Mouse (Mus musculus) v-Abl transformed pro-B cells (cell line): ENCODE results near the gene Brd2.

Experiments
- in situ Hi-C, 2 experiments: fragments of 400-800 bp; cut with MboI; formaldehyde crosslinking; loops; one replicate each; pipeline ENCODE4 v1.15.1; 2025; ENCODE audit not compliant: unreplicated experiment in 2 of 2

Gene Brd2

DNA sequence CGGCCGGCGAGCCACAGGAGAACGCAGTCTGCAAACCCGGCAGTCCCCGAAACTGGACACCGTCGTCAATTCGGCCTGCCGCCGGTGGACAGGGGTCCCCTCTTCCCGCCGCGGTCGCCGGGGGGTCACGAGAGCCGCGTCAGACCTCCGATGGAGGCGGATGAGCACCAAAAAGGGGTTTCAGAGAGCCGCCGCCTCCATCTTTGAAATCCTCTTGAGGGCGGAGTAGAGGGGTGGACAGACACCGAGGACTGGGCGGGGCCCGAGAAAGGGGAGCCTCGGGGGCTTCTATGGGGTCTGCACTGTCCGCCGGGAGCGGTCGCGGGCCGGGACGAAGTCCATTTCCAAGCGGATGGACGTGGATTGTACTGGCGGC lies 3.6 kb downstream of the Brd2 start:
- in situ Hi-C loops = no loop called here

DNA sequence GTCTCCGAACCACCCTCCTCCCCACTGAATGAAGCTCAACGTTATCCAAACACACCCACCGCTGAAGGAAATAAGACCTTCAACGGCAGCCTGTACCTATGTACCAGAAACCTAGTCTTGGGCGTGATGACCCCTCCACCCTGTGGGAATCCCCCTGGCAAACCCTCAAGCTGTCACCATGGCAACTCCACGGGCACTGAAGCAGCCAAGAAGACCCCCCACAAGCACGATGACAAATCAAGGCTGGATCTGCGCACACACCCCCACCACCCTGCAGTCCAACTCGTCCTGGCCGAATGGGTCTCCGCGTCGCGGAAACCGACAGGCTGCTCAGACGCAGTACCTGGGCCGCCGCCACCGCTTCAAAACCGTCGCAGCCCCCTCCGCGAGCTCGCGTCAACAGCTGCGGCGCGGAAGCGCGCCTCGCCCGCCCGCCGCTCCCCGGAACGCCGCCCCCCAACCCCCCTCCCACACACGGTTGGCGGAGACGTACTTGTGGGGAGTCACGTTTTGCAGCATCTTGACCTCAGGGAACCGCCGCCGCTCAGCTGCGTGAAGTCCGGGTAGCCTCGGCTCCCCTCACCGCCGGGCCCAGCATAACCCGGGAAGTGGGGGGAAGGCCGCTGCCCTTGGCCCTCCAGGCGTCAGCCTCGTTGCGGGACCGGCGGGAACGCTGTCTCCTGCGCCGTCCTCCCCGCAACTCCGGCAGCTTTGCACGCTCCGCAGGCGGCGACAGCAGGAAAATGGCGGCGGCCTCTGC lies 4.1 kb downstream of the Brd2 start:
- in situ Hi-C loops = no loop called here

DNA sequence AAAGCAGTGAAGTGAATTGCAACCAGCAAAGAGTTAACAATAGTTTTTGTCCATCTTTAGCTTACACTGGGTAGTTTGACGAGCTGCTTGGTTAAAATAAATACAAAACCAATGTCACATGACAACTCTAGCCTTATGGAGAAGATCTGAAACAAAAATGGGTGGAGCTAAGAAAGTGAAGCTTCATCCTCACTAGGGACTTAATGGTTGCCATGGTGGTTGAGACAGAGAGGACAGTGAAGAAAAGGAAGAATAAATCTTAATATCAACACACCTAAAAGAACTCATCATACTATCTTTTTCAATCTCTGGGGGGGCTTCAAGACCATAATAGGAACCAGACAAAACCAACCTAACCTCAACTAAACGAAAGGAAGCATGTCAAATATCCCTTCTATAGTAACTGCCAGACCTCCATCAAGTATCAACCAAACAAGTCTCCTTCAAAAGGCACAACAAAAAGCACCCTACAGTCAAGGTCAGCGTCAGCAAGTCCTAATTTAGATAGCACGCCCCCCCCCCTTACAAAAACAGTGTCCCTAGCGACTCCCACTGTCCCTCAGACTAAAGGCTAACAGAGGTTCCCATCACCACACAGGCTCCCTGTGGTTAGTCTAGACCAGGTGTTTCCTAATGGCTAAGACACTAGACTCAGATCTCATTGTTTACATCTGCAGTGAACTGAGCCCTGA lies 4.9 kb downstream of the Brd2 start:
- in situ Hi-C loops = no loop called here

DNA sequence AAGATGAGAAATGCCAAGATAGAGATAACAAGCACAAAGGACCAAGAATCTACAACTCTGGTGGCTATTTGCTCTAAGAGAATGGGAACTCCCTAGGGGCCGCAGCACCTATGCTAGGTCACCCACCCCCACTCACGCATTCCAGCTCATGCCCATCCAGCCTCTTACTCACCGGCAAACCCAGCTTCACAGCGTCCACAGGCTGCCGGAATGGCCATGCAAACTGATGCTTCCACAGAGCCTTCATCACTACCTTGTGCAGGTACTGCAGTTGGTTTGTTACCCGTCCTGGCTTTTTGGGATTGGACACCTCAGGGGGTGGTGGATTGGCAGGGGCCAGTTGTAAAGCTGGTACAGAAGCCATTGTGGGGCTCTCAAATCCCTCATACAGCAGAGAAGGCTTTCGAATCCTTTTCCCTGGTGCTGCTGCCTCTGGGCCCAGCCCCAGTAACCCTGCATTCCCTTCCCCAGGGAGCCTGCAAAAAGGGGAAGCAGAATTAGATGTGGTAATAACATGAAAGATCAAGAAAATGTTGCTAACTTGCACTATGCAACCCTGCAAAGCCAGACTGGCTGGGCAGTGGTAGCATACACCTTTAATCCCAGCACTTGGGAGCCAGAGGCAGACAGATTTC lies 5.6 kb downstream of the Brd2 start:
- in situ Hi-C loops = no loop called here

DNA sequence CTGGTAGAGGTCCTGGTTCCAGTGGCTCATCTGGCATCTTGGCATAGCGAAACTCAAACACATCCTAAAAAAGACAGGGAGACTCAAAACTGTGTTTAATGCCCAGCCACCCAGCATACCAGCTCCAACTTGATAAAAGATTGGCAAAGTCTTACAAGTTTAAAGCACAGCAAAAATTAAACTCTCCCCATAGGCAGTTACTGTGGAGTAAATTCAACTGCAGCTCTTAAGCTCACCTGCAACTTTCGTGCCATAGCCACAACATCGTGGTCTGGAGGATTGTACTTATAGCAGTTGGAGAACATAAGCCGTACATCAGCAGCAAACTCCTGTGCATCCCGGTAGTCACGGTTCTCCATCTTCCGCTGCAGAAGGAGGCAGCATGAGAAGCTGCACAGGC lies 8.3 kb downstream of the Brd2 start:
- in situ Hi-C loops = no loop called here

DNA sequence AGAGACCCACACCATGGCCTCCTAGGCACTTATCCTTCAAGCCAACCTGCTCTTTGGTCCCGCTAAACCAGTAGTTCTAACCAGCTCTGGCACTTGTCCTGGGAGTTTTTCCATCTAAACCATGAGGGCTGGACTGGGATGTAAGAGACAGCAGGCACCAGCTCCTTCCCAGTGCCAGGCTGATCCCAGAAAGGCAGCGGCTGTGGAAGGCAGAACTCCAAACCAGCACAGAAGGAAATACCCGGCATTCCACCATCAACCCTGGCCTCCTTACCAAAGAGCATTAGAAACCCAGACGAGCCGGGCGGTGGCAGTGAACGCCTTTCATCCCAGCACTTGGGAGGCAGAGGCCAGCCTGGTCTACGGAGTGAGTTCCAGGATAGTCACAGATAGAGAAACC lies 12.1 kb downstream of the Brd2 start:
- in situ Hi-C loops = no loop called here

DNA sequence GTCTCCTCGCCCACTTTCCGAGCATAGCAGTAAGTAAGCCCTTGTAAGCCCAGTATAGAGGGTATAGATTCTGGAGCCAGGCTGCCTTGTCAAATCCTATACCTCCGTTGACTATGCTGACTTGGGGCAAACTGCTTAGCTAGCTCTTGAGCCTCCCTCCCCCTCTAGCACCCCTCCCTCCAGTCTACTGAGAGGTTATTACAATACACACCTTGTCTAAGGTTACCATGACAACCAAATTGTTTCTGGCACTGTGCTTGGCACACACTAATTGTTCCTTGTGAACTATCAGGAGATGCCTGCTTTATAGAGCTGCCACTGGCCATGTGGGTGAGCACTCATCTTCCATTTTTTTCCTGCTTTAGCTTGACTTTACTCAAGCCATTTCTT lies 12.6 kb downstream of the Brd2 start:
- in situ Hi-C loops = no loop called here

DNA sequence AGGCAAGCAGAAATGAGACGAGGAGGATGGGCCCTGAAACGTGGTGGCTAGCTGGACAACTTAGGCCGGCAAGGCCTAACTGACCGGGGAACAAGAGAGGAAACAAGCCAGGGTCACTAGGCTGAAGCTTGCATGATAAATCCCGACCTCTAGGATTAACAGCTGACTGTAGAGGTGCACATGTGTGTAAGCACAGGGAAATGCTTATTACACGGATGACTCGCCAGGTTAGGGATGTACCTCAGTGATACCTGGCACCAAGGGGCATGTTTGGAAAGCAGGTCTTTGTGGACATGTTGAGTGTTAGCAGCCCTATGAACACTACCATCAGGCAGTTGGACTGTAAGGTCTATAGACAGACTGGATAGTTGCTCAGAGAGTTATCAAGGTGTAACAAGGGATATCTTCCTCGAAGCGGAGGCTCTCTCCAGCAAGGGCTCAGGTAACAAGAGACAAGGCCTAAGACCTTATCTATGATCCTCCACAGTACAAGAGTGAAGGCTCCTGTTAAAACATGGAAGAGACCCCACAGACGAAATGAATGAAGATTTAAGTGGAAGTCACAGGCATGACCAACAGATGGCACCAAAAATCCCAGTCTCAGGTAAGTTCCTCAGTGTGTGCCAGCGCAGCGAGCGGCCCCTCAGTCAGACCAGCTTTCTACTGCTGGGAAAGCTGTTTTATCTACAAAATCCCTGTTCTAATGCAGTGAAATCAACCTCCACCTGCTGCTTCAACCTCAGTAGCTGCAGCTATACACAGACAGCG lies 13.2 kb downstream of the Brd2 start:
- in situ Hi-C loops = no loop called here

DNA sequence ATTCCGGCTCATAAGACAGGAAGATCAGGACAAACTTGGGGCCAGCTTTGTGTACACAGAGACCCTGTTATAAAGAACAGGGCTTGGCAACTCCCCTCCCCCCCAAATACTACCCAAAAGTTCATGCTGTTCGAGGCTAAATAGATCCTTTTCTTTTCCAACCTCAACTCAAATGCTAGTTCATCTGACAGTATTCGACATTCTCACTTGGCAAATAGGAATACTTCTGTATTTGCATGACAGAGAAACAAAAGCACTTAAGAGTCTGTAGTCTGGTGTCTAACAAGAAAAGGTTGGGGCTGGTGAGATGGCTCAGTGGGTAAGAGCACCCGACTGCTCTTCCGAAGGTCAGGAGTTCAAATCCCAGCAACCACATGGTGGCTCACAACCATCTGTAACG lies 14.0 kb downstream of the Brd2 start:
- in situ Hi-C loops = no loop called here

DNA sequence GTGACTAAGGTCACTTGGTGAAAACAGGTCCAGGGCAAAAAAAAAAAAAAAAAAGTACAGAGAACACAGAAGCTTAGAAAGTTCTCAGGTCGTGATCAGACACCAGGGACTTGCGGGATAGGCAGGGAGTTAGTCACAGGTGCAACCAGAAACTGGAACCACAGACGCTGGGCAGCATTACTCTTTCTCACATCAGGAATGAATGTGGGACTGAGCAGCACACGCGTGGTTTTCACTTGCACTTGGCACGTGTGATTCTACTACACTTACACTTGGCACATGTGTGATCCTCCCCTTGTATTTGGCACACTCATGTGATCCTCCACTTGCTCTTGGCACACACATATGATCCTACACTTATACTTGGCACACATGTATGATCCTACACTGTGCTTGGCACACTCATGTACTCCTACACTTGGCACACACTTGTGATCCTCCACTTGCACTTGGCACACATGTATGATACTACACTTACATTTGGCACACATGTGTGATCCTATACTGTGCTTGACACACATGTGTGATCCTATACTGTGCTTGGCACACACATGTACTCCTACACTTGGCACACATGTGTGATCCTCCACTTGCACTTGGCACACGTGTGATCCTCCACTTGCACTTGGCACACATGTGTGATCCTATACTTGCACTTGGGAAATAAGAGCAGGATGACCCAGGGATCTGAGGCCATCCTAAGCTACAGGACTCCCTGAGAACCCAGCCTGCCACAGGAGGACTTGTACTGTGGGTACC lies 15.1 kb downstream of the Brd2 start:
- in situ Hi-C loops = no loop called here

DNA sequence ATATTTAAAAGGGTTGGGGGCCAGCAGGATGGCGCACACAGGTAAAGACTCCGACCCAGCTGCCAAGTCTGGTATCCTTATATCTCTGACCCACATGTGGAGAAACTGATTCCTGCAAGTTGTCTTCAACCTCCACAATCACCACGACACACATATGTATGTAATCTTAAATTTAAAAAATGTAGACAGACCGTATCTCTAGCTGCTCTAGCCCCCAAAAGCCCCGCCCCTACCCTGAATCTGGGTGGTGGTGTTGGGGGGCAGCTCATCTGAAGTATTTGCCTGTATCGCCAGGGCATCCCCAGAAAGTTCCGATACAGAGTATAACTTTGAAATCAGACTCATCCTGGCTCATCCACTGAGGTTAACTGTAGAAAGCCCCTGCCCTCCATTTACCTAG lies 15.9 kb downstream of the Brd2 start:
- in situ Hi-C loops = no loop called here

DNA sequence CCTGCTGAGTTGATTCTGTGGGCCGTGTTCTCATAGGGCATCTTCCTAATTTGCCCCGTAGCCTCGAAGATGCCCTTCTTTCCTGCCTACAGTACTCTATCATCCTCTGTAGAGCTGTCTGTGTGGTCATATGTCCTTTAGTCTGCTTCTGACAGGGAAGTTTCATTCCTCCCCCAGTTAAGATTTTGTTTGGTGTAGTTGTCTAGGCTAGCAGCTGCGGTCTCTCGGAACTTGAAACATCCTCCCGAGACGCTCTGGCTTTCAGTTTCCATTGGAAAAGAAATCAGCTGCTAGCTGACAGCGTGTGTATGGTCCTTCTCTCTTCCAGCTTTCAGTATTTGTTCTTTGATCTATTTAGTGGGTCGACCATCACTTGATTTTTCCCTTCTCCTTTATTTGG lies 17.6 kb downstream of the Brd2 start:
- in situ Hi-C loops = no loop called here

DNA sequence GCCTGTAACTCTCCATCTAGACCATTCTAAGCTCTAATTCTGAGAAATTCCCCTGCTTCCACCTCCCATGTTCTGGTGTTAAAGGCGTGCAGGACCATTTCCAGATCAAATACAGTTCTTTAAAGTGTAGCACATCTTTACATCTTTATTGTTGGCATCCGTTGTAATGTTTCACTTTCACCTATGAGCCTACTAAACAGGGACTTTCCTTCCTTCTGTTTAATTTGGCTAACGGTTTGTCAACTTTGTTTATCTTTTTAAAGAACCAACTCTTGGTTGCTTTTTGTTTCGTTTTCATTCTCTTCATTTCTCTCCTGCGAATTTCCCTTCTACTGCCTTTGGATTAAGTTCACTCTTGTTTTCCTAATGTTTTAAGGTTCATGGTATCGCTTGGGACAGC lies 19.6 kb downstream of the Brd2 start:
- in situ Hi-C loops = no loop called here

DNA sequence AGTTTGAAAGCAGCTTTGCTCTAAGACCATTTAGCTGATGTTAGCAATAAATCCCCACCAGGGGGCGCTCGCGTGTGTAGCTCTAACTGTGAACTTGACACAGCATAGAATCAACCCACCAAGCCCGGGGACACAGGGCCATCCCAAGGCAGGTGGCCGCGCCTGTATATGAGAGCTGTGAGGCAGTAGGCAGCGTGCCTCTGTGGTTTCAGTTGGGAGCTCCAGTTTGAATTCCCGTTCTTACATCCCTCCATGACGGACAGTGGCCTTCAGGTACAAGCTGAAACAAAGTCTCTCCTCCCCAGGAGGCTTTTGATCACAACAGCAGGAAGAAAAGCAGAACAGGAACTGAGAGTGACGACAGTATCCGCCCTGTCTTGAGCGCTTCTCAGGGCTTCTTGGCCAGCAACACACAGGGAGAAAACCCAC lies 20.8 kb downstream of the Brd2 start:
- in situ Hi-C loops = no loop called here

DNA sequence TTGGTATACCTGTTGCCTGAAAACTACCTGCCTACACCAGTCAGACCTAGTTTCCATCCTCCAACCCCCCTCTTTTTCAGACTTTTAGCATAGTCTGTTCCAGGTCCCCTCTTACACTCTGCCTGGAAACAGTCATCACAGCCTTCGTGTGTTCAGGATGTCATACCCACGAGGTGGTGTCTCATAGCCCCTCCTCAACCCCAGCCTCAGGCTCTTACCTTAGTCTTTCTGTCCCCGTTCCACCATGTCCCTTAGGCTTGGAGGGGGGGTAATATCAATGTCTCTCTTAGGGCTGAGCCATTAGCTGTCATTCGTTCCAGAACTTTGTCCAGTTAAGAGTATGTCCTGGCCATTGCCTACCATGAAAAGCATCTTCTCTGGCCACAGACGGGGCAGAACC lies 21.2 kb downstream of the Brd2 start:
- in situ Hi-C loops = no loop called here

DNA sequence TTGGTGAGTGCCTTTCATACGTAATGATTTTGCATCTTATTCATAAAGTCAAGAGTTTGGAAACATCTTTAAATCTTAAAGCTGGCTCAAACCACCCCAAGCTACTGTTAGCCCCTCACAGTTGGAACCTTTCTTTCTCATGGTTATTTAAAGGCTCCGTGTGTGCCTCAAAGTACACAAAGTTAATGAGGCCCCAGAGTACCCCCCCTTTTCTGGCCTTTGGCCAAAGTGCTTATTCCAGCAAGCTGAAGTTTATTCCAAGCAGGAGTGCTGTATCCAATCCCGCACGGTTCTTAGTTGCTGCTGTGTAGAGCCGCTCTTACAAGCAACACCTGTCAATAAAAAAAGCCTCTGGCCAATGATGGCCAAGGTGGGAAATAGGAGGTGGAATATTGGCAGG lies 22.9 kb downstream of the Brd2 start:
- in situ Hi-C loops = no loop called here

DNA sequence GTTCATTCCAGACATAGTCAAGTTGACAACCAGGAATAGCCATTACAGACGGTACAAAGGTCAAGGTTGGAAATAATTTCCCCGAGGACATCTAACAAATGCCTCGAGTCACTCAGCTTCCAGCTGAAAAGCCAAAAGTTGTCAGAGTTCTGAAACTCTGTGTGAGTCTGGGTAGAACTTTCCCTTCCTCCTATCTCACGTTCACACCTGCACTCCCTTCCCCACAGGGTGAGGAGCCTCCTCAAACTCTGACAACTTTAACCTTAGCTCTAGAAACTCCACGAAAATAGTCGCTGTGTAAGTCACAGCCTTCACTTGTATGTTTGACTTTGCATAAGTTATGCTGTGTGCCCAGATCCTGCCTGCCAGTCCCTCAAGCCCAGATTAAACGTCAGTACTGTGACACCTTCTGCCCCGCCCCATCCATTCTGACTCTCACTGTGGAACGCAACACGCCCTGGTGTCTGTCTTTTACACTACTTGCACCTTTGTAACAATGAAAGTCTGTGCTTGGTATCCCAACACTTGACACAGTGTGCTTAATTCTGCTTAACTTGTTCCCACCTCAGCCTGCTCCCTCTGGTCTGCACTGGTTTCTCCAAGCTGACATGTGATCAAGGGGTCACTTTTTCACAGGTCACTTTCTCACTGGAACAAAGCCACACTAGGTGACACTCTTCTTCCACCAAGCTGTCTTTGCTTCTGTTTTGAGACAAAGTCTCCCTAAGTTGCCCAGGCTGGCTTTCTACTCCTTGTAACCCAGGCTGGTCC lies 23.5 kb downstream of the Brd2 start:
- in situ Hi-C loops = no loop called here

DNA sequence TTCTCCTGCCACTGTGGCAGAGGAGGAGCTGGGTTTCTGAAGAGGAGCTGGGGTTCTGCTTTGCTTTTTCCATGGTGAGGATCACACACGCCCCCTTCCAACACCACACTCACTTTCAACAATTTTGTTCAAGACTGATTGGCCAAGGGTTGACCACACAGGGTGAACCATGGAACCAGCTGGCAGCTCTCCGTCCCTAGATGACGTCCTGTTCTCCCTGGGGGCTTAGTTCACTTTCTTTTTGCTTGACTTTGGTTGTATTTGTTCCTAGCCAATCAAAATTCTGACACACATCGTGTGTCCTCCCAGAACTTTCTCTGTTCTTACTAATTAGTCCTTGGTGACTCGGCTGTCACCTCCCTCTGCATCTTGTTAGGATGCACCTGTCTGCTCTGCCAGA lies 25.2 kb downstream of the Brd2 start:
- in situ Hi-C loops = no loop called here

DNA sequence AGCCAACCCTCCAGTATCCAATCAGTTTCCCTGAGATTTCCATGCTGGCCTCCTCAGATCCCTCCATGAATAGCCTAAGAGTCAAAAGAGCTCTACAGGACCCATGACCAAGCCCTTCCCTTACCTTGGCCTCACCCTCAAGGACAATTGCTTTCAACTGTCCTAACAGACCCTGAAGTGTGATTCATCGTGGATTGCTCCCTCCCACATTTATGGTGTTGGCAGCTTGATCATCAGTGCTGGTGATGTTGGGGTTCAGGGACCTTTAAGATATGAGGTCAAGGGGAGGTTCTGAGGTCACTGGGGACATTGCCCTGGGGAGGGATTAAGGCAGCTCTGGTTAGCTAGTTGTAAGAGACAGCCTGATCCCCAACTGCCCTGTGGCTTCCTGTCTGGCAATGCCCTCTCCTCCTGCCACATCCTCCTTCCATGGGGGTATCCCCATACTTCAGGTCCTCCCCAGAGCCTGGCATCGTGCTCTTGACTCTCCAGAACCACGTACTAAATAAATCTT lies 25.9 kb downstream of the Brd2 start:
- in situ Hi-C loops = no loop called here
